Mouse (Mus musculus) left cerebral cortex, postnatal 10 days (tissue): Measurements from ENCODE around the gene Gm17509. TPM values are rescaled to one million over a fixed set of nuclear protein-coding genes. Genes with fewer than 3 reads are reported as not detected.

Source experiments
- DNase-seq, 2 experiments: peaks; one replicate each; pipeline ENCODE4 v3.0.0; 2021 to 2022; ENCODE audit warnings: low spot score in 2 of 2, mixed read lengths in 1 of 2; ENCODE audit errors: extremely low spot score in 1 of 2
- intact Hi-C: fragments of 180-260 bp; cut with DNase I; formaldehyde crosslinking; loops from one replicate; pipeline ENCODE4 v1.15.1; 2025
- total RNA-seq, 2 experiments: library from RNA; stranded (reverse); gene quantifications; 2 replicates each; pipeline ENCODE4 v1.2.3; 2021

Gm17509 gene
- total RNA-seq = under 1 TPM; 0.91 to 0.97 TPM

DNA sequence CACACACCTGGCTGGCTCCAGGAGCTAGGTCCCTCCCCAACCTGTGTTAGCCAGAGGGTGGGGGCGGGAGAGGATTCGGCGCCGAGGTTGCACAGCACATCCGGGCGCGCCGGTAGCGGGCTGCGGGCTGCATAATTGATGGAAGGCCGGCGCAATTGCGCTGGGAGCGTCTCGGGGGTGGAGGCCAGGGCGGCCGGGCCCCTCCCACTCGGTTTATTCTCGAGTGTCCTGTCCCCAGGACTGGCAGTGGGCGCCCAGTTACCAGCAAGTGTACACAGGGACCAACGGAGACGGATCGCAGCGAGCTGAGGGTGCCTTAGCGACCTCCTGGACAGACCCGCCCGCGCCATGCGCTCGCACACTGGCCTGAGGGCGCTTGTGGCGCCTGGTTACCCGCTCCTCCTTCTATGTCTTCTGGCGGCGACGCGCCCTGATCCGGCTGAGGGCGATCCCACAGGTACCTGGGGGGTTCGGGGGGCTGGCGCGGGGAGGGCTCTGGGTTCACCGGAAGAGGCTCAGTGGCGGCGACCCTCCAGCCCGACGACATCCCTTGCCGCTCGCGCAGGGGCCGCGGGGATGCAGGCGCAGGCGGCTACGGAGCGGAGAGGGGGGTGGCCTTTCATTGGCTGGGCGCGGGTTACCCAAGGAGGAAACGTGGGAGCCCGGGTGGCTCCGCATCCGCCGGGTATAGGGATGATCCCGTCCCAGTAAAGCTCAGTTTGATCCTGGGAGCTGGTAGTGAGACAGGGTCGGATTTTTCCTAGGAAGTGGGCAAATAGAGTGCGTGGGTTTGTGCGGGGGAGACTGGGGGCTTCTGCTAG, at the start of gene Gm17509:
Gene Gm17509, minus strand, starts transcription at position 575 of the 821 bp plus-strand sequence.
- intact Hi-C loops = loop anchor here (5.0 kb wide), 1 partner anchor 67 kb away; no protein-coding TSS in a partner anchor
- DNase-seq = peak; percentile 15 to 70

DNA sequence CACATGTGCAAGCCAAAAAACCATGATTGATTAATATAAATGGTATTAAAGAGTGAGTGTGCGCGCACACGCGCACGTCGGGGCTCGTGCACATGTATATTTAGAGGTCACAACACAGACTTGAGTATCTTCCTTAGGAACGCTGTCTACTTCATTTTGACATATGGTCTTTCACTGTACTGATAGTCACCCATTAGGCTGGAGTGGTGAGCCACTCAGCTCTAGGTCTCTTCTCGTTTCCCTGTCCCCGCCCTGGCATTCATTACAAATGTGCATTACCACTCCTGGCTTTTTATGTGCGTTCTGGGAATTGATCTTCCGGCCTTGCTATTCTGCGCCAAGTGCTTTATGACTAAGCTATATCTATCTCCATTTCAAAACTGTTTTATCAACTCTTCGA, 47.1 kb upstream of the Gm17509 start:
- DNase-seq = no peak
- intact Hi-C loops = no loop called here

DNA sequence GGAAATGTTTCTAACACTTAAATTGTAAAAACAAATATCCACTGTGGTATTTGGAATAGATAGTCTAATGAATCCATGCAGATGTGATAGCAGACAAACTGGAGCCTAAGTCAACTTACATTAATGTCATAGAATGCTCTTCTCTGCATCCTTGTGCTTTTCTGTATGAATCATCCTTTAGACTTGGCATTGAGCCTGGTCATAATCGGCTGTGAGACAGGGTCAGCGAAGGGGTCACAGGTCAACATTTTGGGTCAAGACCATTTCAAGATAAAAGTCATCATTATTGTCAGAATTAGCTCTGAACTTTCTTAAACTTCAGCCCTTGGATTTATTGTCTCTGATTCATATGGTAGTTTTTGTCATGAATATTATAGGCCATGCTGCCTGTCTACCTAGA, 45.3 kb upstream of the Gm17509 start:
- no peak for DNase-seq
- intact Hi-C loops = no loop called here

DNA sequence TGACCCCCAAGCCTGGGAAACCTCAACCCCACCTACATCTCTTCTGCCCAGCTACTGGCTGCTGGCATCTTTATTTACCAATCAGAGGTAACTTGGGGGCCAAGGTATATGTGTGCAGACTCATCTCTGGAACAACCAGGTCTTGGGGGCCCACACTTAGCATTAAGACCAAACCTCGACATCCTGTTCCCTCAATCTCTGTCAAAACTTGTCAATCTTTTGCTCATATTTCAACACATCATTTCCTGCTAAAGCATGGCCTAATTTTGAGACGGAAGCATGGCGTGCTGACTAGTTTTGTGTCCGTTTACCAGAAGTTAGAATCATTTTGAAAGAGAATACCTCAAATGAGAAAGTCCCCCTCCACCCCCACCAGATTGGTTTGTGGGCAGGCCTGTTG, 39.8 kb upstream of the Gm17509 start:
- no peak for DNase-seq
- intact Hi-C loops = no loop called here

DNA sequence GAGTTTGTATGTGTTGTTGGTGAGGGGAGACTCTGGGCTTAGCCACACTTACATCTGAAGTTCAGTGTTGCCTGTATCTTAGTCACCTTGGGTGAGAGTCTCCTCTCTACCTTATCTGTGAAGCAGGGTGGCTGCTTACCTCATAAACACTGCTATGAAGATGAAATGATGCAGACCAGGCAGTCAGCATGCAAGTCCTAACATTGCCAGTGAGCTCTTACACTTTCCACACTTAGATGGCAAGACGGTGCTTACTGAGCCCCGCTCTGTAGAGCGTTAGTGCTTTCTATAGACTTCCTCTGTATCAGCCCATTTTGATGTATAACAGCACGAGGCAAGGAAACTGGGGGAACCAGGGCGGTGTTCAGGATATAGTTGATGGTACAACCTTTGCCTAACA, 21.7 kb upstream of the Gm17509 start:
- no peak for DNase-seq
- intact Hi-C loops = no loop called here

DNA sequence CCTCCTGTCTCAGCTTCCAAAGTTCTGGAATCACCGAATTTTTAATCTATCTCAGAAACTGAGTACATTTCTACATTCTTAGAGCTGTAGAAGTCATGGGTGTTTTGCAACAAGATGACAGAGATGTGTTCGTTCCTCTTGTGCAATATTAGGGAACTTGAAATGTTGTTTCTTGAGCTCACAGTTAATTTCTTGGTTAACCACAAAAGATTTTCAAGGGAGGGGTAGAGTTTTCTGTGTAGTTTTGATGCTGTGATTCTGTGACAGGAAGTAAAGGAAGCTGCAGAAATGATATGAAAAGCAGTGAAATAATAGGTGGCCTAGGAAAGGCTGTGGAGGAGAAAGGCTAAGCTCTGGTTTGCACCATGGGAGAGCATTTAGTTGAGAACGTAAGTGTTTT, 21.2 kb upstream of the Gm17509 start:
- no peak for DNase-seq
- intact Hi-C loops = no loop called here

DNA sequence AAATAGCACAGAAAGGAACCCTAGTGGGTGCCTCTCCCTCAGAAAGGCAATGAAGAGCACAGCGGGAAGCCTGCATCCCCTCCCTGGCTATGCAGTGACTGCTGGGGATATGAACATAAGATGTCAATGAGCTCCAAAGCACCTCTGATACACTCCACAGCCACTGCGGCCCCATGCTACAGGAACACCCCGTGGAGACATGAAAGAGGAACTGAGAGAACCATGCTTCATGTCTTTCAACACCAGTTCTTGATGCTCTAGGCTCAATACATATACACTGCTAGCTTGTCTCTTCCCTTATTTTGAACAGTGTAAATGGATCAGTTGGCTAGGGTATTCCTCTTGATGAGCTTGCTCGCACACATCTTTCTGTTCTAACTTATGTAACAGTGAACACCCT, 16.2 kb upstream of the Gm17509 start:
- intact Hi-C loops = no loop called here
- DNase-seq = no peak

DNA sequence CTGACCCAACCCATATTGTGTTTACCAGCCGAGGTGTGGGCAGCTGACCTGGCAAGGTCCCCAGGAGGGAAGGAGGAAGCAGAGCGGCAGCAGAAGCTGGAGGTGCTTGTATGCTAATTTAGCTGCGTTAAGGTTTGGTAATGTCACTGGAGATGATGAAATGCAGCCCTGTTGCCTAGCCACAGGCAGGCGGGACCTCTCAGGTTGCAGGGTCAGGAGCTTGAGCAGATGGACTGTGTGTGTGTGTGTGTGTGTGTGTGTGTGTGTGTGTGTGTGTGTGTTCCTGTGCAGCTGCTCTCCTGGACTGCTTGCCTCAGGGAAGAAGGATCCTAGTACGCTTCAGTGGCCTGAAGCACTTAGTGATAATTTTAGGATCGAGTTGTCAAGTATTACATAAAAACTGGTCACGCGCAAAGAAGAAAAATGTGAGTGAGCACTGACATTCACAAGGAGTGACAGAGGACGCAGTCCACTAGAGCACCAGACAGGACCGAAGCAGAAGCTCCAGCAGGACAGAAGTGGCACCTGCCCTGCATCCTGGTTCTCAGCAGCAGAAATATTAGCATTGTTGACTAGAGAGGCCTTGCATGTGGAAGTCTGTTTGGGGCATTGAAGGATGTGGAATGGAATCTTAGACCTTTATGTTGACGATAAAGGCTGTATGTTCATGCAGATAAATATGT, 14.8 kb upstream of the Gm17509 start:
- no peak for DNase-seq
- intact Hi-C loops = no loop called here

DNA sequence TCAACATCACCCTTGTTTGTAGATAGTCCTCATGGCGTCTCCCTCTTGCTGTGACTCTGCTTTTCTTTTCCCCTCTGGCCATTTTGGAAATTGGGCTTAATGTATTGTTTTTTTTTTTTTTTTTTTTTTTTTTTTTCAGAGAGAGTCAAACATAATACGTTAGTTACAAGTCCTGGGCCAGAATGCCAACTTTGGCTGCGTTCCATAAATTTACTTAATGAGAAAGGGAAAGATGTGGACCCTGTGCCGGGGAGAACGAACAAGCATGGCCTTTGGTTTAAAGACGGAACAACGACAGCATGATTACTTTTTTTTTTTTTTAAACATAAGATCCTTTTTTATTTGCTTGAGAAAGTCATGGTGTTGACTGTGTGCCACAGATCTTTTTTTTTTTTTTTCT, 13.6 kb upstream of the Gm17509 start:
- no peak for DNase-seq
- intact Hi-C loops = no loop called here

DNA sequence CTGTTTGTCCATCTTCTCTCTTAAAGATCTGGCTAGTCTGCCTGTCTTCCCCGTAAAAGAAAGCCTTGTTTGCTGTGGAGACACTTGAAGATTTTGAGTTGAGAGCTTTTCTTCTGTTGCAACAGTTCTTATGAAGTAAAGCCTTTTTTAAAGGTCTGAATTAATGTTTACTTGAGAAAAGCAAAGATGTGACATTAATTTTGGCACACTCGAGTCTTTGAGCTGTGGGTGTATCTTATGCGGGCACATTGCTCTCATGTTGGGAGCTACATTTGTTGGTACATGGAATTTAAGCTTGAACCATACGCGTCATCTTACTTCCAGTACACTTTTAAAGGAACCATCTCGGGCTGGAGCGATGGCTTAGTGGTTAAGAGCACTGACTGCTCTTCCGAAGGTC, 12.9 kb upstream of the Gm17509 start:
- intact Hi-C loops = no loop called here
- no peak for DNase-seq

DNA sequence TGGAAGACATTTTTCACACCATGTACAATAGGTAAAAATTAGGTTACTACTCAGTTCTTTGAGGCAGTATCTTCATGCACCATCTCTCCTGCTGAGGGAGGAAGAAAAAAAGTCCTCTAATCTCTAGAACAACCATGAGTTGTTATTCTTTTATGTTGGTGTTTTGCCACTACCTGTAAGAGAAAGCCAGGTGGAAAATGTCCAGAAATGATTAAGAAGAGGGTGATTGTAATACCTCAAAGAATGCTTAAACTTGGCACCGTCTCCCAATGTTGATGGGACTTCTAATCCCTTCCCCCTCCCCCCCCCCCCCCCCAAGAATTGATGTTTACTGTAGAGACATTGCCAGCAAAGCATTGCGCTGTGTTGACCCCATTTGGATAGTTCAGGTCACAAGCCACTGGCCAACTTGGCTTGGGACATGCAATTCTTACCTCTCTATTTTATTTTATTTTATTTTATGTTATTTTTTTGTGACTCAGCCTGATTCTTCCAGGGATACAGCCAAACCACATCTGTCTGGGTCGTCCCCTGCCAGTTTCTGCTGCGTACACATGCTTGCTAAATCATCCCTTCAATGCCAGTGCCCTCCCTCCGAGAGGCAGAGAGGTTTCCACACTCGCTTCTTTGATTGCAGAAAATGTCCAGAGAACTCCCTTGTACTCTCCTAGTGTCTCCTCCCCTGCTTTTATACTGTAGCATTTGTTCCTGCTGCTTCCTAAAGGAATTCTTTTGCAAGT, 9.7 kb upstream of the Gm17509 start:
- DNase-seq = no peak

DNA sequence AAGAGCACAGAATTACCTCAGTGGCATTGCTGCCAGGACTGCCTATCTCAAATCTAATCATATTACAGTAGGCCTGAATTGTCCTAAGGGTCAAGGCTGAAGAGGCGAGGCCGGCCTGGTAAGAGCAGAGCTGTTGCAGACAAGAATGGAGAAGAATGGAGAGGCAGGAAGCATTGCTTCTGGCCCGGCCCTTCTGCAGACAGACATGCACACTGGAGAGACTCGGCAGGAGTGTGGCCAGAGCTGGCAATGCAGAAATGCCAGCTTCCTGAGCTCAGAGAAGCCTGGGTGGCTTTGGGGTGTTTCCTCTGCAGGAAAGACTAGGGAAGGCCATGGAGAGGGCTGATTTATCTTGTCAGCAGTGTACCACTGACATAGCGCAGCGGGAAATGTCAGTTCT, 4.7 kb upstream of the Gm17509 start:
- intact Hi-C loops = no loop called here
- no peak for DNase-seq

More for the DNA sequence above, 9.7 kb upstream of the Gm17509 start:
- intact Hi-C loops = no loop called here

DNA sequence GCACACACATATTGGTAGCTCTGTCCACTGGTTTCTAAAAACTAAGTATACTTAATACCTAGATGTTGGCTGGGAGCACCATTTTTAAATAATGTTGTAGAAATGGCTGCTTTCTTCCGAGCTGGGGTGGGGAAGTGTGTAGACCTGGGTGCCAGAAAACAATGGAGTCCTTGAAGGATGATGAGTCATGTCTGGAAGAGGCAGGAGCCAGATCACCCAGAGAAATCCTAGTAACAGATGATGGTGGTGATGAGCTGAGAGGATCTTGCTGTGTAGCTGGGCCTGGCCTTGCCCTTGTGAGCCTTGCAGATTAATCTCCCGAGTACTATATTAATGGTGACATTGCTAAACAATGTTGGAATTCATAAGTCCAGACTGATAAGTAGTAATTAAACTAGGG, 4.0 kb upstream of the Gm17509 start:
- intact Hi-C loops = loop anchor here (5.0 kb wide), 1 partner anchor 62 kb away; no protein-coding TSS in a partner anchor

DNA sequence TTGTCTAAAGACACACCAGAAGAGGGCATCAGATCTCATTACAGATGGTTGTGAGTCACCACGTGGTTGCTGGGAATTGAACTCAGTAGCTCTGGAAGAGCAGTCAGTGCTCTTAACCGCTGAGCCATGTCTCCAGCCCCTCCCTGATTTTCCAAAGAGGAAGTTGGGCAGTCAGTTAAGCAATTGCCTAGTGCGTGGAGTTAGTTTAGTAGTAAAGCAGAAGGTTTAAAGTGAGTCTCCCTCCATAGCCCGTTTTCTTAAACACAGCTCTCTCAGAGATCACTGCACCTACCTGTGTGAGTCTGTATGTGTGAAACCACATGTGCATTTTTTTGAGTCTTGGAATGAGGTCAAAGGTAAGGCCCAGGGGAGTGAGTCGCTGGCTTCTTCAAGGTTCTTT, 2.2 kb upstream of the Gm17509 start:
- no peak for DNase-seq
- intact Hi-C loops = loop anchor here (5.0 kb wide), 1 partner anchor 64 kb away; no protein-coding TSS in a partner anchor

More for the DNA sequence above, 4.0 kb upstream of the Gm17509 start:
- no peak for DNase-seq

DNA sequence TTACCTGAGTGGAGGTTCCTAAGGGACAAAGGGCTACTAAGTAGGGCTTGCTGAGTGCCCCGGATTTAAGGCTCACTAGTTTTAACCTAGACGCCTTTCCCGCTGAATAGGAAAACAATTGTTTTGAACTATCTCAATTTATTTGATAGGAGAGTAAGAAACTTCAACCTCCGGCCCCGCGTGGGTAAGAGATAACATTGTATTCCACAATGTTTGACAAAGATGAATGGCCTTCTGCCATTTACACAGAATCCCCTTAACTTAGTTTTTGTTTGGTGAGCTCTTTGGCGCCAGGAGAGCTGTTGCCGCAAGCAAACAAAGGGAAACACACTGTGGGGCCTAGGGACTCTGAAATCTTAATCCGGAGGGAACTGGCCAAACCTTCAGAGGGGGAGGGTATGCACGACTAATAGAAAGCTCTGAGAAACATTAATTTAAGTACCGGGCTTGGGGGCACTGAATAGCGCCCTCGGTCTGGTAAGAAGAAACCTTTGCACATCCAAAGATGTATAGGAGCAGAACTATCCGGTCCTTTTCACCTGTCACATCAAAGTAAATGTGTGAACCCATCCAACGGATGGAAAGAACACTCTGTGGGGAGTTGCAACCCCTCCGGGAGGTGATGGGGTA, 889 bp downstream of the Gm17509 start:
- intact Hi-C loops = loop anchor here (5.0 kb wide), 1 partner anchor 67 kb away; no protein-coding TSS in a partner anchor
- no peak for DNase-seq

DNA sequence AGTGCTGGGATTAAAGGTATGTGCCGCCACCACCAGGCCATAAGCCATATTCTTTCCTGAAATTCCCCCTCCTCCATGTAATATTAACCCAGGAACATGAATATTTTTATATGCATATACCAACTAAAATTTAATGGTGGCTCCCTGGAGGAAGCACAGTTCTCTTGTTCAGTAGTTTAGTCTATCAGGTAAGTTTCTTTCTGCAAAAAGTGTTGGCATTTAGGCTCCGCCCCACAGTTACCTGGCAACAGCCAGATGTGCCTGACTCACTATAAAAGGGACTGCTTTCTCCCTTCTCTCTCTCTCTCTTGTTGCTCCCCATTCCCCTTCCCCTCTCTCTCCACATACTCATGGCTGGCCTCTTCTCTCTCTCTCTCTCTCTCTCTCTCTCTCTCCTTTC, 2.8 kb downstream of the Gm17509 start:
- intact Hi-C loops = no loop called here
- no peak for DNase-seq

DNA sequence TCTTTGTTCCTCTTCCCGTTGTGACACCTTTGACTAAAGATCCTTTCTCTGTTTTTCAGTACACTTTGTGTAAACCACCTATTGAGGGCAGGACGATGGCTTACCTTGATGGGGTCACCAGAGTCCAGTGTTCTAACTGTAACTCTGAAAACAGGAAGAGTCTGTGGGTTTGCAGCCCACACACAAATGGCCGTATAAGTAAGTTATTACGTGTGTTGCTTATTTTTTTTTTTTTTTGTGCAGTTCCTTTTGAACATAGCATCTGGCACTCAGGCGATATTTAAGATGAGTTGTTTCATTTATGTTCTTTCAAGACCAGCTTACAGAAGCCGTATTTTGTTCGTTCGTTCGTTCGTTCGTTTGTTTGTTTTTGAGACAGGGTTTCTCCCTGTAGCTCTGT, 3.3 kb downstream of the Gm17509 start:
- intact Hi-C loops = no loop called here
- no peak for DNase-seq

DNA sequence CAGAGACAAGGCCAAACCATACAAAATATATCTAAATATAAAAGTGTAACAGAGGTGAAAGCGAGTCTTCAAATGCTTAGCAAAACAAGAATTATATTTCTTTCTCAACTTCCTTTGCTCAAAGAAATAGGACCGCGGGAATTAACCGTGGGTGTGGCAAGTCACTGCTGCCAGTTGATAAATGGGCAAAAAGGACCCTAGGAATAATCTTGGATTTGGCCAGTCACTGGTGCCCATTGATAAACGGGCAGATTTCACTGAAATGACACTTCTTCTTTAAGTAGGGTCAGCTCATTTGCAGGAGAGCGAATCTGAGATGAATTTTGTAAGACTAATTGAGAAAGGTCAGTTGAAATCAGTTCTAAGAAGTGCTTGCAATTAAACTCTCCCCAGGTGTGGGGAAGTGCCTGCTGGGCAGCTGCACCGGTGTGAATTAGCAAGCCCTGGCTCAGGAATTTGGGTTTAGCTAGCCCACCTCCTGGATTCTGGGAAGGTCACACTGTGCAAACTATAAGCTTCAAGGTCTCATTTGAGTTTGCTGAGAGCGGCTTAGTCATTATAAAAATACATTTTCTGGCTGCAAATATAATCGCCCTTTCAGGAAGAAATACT, 4.0 kb downstream of the Gm17509 start:
- no peak for DNase-seq
- intact Hi-C loops = no loop called here

DNA sequence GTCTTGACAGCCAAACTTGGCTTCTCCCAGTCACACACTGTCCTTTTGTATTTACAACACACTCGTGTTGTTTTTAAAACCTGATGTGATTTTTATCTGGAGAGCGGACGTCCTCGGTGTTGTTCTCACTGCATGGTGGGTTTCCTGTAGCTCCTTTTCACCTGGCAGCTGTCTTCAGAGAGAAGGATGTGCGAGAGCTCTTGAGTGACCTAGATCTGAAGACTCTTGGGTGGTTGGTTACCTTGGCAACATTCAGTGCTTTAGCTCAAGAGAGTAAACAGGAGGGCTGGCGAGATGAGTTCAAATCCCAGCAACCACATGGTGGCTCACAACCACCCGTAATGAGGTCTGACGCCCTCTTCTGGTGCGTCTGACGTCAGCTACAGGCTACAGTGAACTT, 4.7 kb downstream of the Gm17509 start:
- intact Hi-C loops = no loop called here
- no peak for DNase-seq
